Mouse (Mus musculus) T-helper 2 cell (primary cell): Measurements from ENCODE around the gene Rbm18.
"Not testable (repeated sequence)": the region's sequence is repeated elsewhere in the genome, so short reads cannot be mapped to it uniquely, and the experiment has no call there.

ENCODE experiments used
- in situ Hi-C: fragments of 300-600 bp; cut with MboI, MseI; formaldehyde crosslinking; loops from one replicate; pipeline ENCODE4 v1.15.1; 2025; ENCODE audit warnings: high pct_unique_total_duplicates

Rbm18 gene

DNA sequence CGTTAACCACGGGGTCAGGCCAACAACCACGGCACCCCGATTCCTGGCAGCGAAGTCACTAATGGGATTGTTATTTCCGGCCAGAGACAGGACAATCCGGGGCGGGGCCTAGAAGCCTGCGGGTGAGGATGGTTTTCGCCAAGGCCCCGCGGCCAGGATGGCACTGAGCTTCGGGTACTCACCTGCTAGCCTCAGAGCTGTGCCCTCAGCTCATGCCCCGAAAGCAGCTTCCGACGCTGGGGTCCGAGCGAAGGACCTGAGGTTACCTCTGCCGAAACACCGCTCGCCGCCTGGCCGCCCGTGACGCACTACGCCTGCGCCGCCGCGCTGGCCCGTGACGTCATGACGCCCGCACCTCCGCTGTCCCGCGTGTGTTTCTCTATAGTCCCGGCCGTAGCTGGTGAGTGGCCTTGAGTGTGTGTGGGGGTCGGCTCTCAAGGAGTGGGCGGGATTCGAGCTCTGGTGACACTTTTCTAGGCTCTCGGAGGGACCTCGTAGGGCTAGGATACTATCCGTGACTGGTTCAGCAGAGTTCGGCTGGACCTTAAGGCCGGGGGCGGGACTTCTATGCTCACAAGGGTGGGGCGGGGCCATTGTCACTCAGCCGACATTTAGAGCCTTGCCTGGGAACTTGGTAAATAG lies at the start of gene Rbm18, which contains the start of gene Mrrf:
Gene Rbm18 (minus strand): TSS at position 474 of the 642 bp plus-strand sequence.
Gene Mrrf (plus strand): TSS at position 90 of the 642 bp plus-strand sequence.
- in situ Hi-C loops, result no loop called here

DNA sequence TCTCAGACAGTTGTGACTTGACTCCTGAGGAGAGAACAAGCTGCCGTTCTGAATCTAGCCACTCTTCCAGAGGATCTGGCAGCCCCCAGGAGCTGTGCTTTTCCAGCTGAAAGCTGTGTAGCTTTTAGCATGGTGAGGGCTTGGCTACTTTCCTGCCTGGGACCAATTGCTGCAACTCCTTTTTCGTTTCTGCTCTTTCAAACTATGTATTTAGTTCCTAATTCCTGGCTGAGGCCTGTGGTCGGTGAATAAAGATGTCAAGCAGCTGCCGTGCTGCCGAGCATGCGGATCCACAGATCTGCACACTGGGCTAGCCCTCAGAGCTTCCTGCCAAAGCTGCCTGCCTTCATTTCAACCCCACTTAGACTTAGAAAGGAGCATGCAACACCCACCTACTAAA lies 48.3 kb upstream of the Rbm18 start:
- in situ Hi-C loops, result no loop called here

DNA sequence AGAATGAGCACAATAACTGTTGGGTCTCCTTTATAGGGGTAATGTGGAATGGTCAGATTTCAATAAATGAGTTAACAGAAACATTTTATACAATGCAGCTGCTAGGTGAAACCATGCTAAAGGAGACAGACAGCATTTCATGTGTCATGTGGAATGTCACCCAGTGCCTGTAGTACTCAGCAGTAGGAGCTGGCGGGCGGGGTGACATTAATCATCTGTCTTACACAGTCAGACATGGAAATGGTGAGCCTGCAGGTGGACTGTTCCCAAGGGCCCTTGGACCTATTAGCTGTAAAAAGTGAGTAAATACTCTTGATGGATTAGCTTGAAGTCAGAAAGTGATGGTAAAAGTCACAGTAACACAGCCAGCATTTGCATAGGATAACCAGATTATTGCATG lies 47.6 kb upstream of the Rbm18 start:
- in situ Hi-C loops, result no loop called here

DNA sequence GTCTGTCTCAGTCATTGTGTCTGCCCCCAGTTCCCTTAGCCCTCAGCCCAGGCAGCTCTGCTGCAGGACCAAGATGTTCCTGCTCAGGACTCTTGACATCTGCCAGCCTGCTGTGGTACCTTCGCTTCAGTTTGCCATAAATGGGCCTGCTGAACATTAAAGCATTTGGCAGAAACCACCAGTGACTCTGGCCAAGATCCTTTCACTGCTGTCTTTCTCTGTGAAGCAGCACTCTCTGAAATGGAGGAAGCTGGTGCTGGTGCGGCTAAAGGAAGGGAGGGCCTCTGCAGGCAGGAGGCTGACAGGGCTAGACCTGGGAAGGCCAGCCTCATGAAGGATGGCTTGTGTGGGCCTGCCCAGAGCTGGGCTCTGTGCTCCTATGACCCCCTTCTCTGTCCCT lies 46.7 kb upstream of the Rbm18 start:
- in situ Hi-C loops, result no loop called here

DNA sequence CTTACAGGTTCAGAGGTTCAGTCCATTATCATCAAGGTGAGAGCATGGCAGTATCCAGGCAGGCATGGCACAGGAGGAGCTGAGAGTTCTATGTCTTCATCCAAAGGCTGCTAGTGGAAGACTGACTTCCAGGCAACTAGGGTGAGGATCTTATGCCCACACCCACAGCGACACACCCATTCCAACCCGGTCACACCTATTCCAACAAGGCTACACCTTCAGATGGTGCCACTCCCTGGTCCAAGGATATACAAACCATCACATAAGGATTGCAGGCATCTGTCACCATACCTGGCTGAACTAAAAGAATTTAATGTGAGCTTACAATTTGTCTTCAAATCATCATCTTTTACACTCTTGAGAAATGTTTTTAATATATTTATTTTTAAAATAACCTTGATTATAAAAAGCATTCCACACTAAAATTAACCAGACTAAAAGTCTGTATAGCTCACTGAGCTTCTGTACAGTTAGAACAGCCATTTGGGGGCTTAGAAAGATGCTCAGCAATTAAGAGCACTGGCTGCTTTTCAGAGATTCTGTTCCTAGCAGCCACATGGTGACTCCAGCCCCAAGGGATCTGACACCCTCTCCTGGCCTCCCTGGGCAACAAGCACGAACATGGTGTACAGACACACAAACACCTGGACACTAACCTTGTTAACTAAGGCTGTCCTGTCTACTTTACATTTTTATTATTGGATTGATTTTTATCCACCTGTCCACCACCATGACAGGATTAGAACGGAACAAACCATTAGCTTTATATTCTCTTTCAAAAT lies 45.2 kb upstream of the Rbm18 start:
- in situ Hi-C loops, result not testable (repeated sequence)

DNA sequence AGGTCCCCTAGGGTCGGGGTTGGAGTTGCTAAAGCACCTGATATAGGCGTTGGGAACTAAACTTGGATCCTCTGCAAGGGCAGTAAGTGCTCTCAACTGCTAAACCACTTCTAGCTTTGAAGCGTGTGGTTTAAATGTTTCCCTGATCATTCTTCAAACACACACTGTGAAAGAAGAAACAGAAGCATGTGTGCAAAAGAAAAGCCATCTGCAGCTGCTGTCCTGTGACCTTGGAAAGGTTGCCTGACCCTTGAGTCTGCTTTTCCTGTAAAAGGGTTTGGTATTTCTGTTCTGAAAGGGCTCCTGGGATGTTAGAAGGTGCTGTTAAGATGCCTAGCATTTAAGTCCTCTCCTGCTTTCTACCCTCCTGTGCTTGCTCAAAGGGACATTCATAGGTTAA lies 42.9 kb upstream of the Rbm18 start:
- in situ Hi-C loops, result no loop called here

DNA sequence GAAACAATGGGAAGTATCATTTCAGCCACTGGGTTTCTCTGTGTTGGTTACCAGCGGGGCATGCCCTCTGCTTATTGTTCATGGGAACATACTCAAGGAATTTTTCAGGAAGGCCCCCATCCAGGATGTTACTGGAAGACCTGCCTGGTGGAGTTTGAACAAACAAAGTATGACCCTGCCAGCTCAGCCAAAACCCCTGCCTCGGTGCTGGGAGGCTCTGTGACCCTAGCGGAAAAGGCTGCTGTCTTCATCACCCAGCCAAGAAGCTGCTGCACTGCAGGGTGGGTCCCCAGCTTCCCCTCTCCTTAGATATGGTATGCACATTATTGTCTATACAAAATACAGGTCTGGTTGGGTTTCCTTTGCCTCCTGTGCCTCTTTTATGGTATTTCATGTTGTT lies 36.0 kb upstream of the Rbm18 start:
- in situ Hi-C loops, result no loop called here

DNA sequence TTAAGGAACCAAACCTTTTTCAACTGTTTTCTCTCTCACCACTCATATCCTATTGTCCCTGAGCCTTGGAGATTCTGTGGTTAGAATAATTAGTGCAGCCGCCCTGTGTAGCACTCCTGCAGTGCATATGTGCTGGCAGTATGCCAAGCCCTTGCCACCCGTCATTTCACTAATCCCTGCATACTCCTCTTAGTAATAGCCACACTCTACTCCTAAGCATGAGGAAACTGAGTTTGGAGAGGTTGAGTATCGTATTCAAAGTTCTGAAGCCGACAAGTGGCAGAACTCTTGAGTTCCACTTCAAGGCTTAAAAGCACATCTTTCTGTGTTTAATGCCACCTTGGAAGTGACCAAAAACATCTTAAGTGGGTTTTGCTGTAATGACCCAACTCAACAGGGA lies 35.6 kb upstream of the Rbm18 start:
- in situ Hi-C loops, result no loop called here

DNA sequence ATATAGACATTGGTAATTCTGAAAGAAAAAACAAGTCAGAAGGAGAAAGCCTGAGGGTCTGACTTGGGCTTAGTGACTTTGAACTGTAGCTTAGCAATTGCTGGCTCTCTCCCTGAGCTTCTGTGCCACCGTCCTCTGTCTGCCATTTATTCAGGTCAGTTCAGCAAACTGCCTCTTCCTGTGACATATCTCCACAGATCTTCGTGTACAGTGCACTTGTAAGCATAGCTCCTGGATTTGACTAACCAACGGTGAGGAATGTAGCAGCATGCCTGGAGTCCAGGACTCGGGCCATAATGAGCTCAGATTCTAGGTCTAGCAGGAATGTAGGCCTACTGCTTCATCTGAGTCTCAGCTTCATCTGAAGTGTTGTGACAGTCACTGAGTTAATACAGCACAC lies 32.6 kb upstream of the Rbm18 start:
- in situ Hi-C loops, result no loop called here

DNA sequence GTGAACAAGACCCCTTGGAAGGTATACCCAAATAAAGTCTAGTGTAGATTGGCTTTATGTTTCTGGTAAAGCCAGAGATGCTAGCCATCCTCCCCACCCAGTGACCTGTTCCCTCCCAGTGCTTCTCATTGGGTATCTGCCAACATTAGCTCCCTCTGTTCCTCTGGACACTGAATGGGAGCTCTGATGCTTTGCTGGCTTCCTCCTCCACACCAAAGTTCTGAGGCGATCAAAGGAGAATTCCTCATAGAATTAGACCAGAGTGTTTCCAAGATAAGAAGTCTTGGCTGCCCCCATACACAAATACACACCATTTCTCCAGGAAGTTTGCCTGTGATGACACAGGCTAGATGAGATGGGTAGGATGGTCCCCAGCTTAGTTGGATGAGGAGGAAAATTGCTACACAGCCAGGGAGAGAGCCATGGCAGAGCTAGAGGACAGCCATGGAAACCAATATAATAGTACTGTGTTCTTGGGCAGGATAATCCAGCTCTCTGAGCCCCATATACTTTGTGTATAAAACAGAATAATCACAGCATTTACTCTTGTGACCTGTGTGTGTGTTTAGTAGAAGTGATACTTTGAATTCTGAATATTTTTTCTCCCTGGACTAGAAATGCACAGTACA lies 31.5 kb upstream of the Rbm18 start:
- in situ Hi-C loops, result no loop called here

DNA sequence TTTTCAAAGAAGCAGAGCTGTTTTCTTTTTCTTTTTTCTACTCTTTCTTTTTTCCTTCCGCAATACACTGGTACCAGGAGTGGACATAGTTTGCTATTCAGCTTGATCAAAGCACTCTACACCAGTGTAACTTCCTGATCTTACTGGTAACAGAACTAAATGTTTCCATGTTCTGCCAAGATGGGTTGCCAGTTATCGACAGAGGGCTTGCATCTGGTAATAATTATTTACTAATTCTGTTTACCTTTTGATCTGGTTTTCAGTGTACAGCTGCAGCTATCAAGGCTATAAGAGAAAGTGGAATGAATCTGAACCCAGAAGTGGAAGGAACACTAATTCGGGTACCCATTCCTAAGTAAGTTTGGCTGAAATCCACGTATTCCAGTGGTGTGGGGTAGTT lies 22.8 kb upstream of the Rbm18 start:
- in situ Hi-C loops, result no loop called here

DNA sequence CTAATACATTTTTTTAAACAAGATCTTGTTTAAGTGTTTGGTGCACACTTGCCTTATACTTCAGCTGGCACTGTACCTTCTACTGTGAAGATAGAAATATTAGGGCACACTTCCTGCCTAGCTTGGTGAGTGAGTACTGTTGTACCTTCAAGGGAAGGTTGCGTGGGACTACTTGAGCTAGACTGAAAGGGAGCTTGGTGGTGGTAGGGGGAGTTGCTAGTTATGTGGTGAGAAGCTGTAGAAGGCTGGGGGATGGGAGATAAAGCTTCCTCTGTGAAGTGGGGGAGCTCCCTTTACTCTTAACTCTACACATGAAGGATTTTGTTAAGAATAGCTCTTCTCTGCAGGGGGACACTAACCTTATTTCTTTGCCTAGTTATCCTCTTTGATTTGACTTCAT lies 20.9 kb upstream of the Rbm18 start:
- in situ Hi-C loops, result no loop called here

DNA sequence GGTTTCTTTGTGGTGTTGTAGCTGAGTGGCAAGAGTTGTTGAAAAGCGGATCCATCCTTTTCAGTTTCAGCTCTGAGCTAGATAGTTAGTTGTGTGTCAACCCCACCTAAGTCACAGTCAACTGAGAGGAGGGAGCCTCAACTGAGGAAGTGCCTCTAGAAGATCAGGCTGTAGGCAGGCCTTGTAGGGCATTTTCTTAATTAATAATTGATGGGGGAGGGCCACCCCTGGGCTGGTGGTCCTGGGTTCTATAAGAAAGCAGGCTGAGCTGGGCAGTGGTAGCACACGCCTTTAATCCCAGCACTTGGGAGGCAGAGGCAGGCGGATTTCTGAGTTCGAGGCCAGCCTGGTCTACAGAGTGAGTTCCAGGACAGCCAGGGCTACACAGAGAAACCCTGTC lies 15.8 kb upstream of the Rbm18 start:
- in situ Hi-C loops, result not testable (repeated sequence)

DNA sequence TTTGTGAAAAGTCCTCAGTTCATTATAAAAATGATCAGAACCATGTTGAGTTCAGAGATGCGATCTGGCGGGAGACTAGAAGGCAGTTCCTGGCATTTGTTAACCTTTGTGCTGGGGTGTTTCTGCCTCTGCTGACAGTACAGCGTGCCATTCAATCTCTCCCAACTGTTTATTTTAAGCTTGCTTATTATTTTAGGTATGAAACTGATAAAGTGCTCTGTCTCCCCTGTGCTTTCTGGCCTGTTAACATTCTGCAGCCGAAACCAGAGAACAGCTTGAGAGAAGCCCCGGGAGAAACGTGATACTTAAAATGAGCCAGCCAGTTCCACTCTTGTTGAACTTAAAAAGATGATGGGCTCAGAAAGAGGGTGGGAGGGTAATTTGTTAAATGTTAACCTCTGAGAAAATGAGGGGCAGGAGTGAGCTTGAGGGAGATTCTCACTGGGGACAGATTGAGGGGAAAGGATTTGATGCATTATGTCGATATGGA lies 12.3 kb upstream of the Rbm18 start:
- in situ Hi-C loops, result no loop called here

DNA sequence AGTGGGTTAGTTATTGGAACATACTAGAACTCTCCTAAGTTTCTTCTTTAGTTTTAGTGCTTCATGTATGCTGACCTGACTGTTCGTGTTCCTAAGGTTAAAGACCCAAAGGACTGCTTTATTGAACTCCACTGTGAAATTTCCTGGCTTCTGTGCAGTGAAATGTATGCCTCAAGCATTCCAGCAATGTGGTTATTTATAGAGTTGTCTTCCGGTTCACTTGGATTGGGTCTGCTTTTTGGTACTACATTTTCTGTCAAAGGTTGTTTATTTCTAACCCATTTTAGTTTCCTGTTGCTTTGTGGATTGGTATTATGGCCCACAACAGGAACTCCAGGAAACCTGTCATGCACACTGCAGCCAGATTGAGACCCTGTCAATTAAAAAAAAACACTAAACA lies 2.5 kb upstream of the Rbm18 start:
- in situ Hi-C loops, result no loop called here

DNA sequence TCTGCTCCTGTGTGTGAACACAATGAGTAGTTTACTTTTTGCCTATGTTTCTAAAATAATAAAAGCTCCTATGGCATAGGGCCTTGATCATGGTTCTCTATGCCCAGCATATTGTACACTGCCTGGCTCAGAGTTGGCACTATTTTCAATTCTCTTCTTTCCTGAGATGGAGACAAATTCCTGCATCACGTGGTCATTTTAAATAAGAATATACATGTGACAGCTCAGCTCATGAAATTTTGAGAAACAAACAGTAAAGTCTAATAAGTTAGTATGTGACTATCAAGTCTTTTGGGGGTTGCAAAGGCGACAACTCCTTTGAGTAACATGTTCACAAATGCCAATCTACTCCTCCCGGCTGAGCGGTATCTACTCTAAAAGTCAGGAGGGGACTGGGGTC lies 686 bp downstream of the Rbm18 start:
- in situ Hi-C loops, result no loop called here

DNA sequence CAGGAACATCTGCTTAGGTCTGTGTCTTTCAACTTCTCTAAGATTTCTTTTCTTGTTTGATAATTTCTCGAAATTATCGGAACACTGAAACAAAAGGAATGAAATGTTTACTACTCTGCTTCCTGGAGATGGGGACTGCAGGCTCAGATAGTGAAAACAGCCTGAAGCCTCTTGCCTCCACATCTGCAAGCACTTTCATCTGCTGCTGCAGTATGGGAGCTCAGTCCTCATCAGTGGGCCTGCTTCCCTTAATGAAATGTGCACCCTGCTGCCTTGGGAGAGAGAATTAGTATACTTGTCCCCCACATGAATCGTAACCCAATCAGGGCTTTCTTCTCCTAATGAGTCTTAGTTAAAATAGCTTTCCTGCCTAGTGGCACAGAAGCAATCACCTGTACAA lies 7.5 kb downstream of the Rbm18 start:
- in situ Hi-C loops, result loop anchor here (10.0 kb wide), 1 partner anchor 846 kb away; no protein-coding TSS in a partner anchor

DNA sequence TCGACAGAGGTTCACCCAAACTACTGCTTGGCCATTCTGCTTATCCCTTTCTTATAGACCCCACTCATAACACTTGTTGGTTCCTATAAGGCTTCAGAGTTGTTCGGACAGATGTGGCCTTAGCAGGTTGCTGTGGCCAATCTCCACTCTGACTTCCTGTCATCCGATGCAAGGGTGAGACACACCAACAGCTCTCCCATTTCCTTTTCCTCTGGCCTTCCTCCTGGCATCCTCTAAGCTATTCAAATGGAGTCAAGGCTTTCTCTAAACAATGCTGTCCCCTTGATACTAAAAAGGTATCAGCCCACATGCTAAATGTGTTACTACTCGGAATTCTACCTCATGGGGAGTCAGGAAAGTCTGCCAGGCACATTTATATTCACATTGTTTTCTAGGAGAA lies 8.6 kb downstream of the Rbm18 start:
- in situ Hi-C loops, result loop anchor here (10.0 kb wide), 1 partner anchor 847 kb away; no protein-coding TSS in a partner anchor

DNA sequence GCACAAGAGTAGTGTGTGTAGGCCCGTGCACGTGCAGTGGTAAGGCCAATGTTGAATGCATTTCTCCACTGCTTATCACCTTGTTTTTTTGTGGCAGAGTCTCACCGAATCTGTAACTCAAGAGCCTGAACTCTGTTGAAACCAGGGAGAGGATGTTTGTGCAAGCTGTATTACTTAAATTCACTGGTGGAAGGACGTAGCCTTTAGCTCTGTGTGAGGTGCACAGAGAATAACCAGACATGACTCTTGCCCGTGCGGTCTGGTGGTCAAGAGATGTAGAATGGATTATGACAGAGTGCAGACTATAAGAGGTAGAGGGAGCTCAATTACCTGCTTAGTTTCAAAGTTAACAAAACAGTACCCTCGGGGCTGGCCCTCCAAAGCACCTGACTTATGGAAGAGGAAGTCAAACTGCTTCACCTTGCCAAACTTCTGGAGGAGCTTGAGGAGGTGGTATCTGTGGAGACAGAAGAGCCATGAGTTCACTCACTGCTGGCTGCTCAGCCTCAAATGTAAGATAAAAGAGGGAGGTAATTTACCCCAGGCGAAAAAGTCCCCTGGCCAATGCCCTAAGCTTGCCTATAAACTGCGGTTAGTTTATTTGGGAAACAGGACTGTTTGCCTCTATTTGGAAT lies 9.7 kb downstream of the Rbm18 start:
- in situ Hi-C loops, result loop anchor here (10.0 kb wide), 1 partner anchor 848 kb away; no protein-coding TSS in a partner anchor

DNA sequence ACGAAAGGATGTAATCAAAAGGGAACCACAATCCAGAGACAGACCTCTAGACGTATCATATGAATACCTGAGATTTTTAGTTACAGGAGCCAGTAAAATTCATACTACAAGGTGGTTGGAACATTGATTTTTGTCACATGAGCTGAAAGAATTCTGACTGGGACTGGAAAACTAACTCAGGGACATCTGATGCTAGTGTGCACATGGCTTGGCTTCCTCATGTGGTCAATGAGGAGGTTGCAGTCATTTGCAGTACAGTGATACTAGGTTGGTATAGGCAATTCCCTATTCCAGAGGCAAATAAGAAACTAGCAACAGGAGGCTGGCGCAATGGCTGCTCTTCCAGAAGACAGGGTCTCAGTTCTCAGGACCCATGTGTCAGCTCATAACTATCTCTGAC lies 23.9 kb downstream of the Rbm18 start:
- in situ Hi-C loops, result no loop called here

DNA sequence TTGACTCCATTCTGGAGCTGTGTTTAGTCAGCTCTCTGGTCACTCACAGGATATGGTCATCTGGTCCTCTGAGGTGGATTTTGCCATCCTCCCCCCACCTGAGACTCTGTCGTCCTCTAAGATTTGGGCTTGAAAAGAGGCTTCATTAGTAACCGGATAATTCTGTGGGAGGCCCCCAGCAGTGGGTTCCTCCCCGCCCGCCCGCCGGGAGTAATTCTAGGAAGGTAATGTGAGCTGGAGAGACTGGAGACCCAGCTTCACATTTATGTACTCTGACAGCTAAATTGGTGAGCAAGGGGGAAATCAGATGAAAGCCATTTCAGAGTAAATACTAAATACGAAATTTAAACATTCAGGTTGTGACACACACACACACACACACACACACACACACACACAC lies 28.0 kb downstream of the Rbm18 start:
- in situ Hi-C loops, result no loop called here
